Mouse (Mus musculus): ENCODE data around the gene Khnyn.

The Khnyn gene

GRCm38 (mm10) chr14:55918240-55919082 lies 33.7 kb downstream of the Khnyn start:
- DNase-seq (ENCODE audit: low read depth, low spot score): peak; percentile 63

GRCm38 (mm10) chr14:55922475-55923232 lies 37.9 kb downstream of the Khnyn start:
- DNase-seq (ENCODE audit: low read depth, low spot score): peak; percentile 45

- no peak for DNase-seq (ENCODE audit: low read depth, low spot score)
These were observed 42.1 kb downstream of the Khnyn start for GRCm38 (mm10) chr14:55926847-55927246.

- DNase-seq (ENCODE audit: low read depth, low spot score): no peak
These were observed 44.7 kb downstream of the Khnyn start for GRCm38 (mm10) chr14:55929263-55929997.

GRCm38 (mm10) chr14:55933586-55933985 lies 48.8 kb downstream of the Khnyn start:
- DNase-seq (ENCODE audit: low read depth, low spot score): no peak

- DNase-seq (ENCODE audit: low read depth, low spot score): no peak
These were observed 55.5 kb downstream of the Khnyn start for GRCm38 (mm10) chr14:55940070-55940800.

GRCm38 (mm10) chr14:55943601-55944000 lies 58.9 kb downstream of the Khnyn start:
- no peak for DNase-seq (ENCODE audit: low read depth, low spot score)

GRCm38 (mm10) chr14:55944575-55944974 lies 59.8 kb downstream of the Khnyn start, which contains the start of gene Cma1:
Cma1 (minus strand) TSS chr14:55944675.
- no peak for DNase-seq (ENCODE audit: low read depth, low spot score)

GRCm38 (mm10) chr14:55946269-55946969 lies 61.7 kb downstream of the Khnyn start:
- no peak for DNase-seq (ENCODE audit: low read depth, low spot score)

Measured in c-Kit-negative CD71-positive TER-119-positive erythroid progenitor cells, embryonic 14.5 days (primary cell).